Mouse (Mus musculus) liver, embryonic 11.5 days (tissue): ENCODE measurements around the gene Cmpk2. TPM values are rescaled to one million over a fixed set of nuclear protein-coding genes. Genes with fewer than 3 reads are reported as not detected.

Experiments used
- ATAC-seq: fragments of 200-750 bp; cut with Nextera tagmentation; replicated peaks from 2 replicates; pipeline ENCODE4 v1.8.0; 2017; ENCODE audit warnings: moderate number of reproducible peaks, mild to moderate bottlenecking, moderate TSS enrichment, moderate library complexity; ENCODE audit not compliant: low FRiP score
- DNase-seq: peaks from one replicate; pipeline ENCODE4 v3.0.0-alpha.2; 2017; ENCODE audit warnings: low spot score
- H3K27ac ChIP-seq: fragments of 300-500 bp; sonication (generic); 2 replicates; pipeline ENCODE4 v1.5.1; 2014; ENCODE audit warnings: mild to moderate bottlenecking, low read depth, low read length, control low read depth
- H3K27me3 ChIP-seq: fragments of 300-500 bp; sonication (generic); replicated peaks from 2 replicates; pipeline ENCODE4 v1.6.1; 2014; ENCODE audit warnings: low read length, mixed read lengths; ENCODE audit not compliant: control insufficient read depth, insufficient read depth
- H3K36me3 ChIP-seq: fragments of 300-500 bp; sonication (generic); 2 replicates; pipeline ENCODE4 v1.6.1; 2014; ENCODE audit warnings: mild to moderate bottlenecking, low read length, moderate library complexity, mixed read lengths; ENCODE audit not compliant: control insufficient read depth, insufficient read depth
- H3K4me1 ChIP-seq: fragments of 300-500 bp; sonication (generic); replicated peaks from 2 replicates; pipeline ENCODE4 v1.6.1; 2014; ENCODE audit warnings: low read length, mixed read lengths; ENCODE audit not compliant: control insufficient read depth, insufficient read depth
- H3K4me2 ChIP-seq: fragments of 300-500 bp; sonication (generic); 2 replicates; pipeline ENCODE4 v1.6.1; 2014; ENCODE audit warnings: mild to moderate bottlenecking, control low read depth, moderate library complexity
- H3K4me3 ChIP-seq: fragments of 300-500 bp; sonication (generic); 2 replicates; pipeline ENCODE4 v1.5.1; 2014; ENCODE audit warnings: low read depth, low read length, control low read depth
- H3K9ac ChIP-seq: fragments of 300-500 bp; sonication (generic); 2 replicates; pipeline ENCODE4 v1.6.1; 2014; ENCODE audit warnings: low read depth, low read length, control low read depth
- H3K9me3 ChIP-seq: fragments of 300-500 bp; sonication (generic); 2 replicates; pipeline ENCODE4 v1.6.1; 2016; ENCODE audit warnings: low read length, inconsistent platforms, mixed read lengths; ENCODE audit not compliant: control insufficient read depth
- WGBS: fragments of 180-500 bp; shearing (Covaris S2); extraction: QIAGEN DNeasy Blood & Tissue Kit; methylation state at CpG from one replicate; pipeline ENCODE4 v1.1.7; 2014; 5-methylcytosine and 5-hydroxymethylcytosine counted together
- polyA plus RNA-seq: library from polyadenylated mRNA; unstranded; fragments of >200 nt; fragmentation: Nextera tagmentation; extraction: Ambion mirVana; gene quantifications from 2 replicates; pipeline ENCODE4 v1.2.1, GENCODE M21; 2014

The Cmpk2 gene
- polyA plus RNA-seq, 1 experiment from 2014 or later: 8.7 TPM

DNA sequence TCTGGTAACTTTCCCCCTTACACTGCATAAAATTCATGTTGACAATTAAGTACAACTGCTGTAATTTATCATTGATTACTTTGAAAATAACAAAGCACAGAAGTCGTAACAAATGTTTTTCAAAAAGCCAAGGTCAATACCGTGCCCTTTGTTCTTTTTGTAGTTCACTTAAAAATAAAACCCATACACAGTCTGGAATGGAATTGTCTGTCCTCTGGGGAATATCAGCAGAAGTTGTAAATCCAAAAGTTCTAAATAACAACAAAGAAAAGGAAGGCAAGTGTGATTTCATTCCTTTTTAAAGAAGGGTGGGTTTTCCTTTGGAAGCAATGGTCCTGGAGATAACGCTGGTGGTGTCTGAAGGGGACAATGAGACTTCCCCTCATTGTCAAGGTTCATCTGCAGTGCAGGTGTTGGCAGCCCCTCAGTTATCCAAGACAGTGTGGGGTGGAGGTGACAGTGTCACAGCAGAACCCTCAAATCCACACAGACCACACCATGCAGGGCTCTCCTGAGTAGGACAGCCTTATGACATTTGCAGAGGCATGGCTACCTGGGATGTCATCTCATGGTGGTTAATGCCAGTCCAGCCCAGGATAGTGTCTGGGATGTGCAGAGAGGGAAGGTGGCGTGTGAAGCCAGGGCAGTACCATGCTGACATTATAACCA, 22.5 kb upstream of the Cmpk2 start:
- no peak overlapping the region for H3K27ac ChIP-seq
- H3K36me3 ChIP-seq: no peaks in the 10 kb centered on the region
- 74% methylated on average over 4 of the region's 4 CpGs for WGBS

DNA sequence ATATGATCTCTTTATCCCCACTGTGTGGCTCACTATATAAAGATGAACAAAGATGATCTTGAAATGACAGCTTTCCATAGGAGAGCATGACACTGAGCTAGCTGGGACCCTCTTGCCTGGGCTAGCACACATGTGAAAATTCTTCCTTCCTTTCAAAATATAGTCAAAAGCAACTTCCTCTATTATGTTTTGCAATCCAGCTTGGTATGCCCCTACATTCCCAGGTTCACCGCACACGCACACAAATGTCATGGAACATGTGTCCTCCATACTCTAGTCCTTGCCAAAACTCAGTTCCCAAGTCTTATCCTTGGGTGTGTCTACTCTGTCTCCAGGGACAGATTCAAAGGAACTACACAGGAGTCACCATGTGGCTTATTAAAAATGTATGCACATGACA, 19.5 kb upstream of the Cmpk2 start:
- Histone ChIP-seq H3K36me3 (no peaks in the 10 kb centered on the region), H3K27ac (no peak overlapping the region), H3K4me3 (no peak overlapping the region), H3K27me3 (no peaks in the 10 kb centered on the region), H3K9ac (no peak overlapping the region), H3K4me1 (peaks cover 6% of the 10 kb centered on the region), H3K9me3 (no peaks in the 10 kb centered on the region), H3K4me2 (no peak overlapping the region)
- ATAC-seq (no peak), DNase-seq (no peak)
- 91% methylated on average over 2 of the region's 2 CpGs for WGBS

More for the DNA sequence above, 22.5 kb upstream of the Cmpk2 start:
- ATAC-seq (no peak), DNase-seq (no peak)
- no peak overlapping the region for H3K4me2 ChIP-seq
- H3K4me1 ChIP-seq: no peaks in the 10 kb centered on the region
- H3K9me3 ChIP-seq: no peaks in the 10 kb centered on the region
- H3K9ac ChIP-seq: no peak overlapping the region
- no peaks in the 10 kb centered on the region for H3K27me3 ChIP-seq
- H3K4me3 ChIP-seq: no peak overlapping the region

DNA sequence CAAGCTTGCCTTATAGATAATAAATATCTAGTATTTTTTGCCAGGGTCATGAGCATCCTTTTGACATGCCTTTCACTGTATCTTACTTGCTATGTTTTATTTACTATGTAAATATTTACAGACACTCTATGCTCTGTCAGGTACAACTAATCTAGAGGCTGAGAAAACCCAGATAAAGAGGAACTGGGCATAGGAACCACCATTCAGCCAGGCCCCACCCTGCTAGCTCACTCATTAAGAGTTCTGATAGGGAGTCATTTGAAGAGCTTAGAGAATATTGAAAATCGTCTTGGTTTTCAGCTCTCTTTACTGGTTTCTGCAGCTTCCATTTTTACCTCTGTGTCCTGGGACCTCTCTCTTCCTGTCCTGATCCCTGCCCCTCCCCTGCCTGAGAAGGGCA, 17.9 kb upstream of the Cmpk2 start:
- Histone ChIP-seq H3K36me3 (no peaks in the 10 kb centered on the region), H3K9me3 (no peaks in the 10 kb centered on the region), H3K4me3 (no peak overlapping the region), H3K4me2 (no peak overlapping the region), H3K9ac (no peak overlapping the region), H3K27ac (no peak overlapping the region), H3K4me1 (peaks cover 8% of the 10 kb centered on the region), H3K27me3 (no peaks in the 10 kb centered on the region)
- no peak for DNase-seq
- WGBS: 23% methylated on average over 1 of the region's 1 CpGs
- no peak for ATAC-seq

DNA sequence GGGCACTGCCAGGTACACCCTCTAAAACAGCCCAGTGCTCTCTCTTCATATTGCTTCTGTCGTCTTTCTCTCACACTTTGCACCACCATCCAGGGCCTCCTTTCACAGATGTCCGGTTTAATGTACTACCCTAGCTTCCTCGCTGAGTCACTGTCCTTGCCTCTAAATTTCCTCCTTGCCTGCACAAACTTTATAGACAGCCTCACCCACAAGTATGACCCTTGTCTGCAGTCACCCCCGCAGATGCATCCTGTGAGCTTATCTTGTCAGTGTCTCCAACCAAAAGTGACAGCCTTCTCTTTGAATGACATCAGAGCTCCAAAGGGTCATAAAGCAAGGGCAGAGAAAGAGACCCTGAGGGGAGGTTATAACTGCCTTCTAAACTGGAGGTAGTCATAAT, 16.1 kb upstream of the Cmpk2 start:
- H3K9me3 ChIP-seq: no peaks in the 10 kb centered on the region
- H3K36me3 ChIP-seq: no peaks in the 10 kb centered on the region
- DNase-seq: no peak
- H3K9ac ChIP-seq: no peak overlapping the region
- peaks cover 13% of the 10 kb centered on the region for H3K4me1 ChIP-seq
- WGBS: 22% methylated on average over 4 of the region's 4 CpGs
- no peak for ATAC-seq
- no peak overlapping the region for H3K4me2 ChIP-seq
- no peaks in the 10 kb centered on the region for H3K27me3 ChIP-seq
- no peak overlapping the region for H3K27ac ChIP-seq
- no peak overlapping the region for H3K4me3 ChIP-seq

DNA sequence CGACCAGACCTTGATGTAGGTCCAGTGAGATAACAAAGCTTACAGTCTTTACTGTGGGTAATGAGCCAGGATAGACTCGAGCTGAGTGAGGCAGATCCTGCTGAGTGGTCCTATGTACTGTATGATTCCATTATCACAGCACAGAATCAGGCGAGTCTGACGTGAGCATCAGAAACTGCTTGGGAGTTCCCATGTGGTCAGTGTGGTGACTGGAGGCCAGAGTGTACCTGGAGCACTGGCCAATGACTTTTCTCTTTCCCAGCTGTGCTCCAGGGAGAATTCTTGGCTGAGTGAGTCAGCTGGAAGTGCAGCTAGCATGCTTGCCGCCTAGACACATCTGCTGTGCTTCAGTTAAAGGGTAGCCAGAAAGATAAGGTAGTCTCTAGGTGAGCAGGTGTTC, 14.3 kb upstream of the Cmpk2 start:
- peaks cover 13% of the 10 kb centered on the region for H3K4me1 ChIP-seq
- ATAC-seq (no peak), DNase-seq (no peak)
- no peaks in the 10 kb centered on the region for H3K9me3 ChIP-seq
- H3K4me3 ChIP-seq: no peak overlapping the region
- no peak overlapping the region for H3K27ac ChIP-seq
- no peaks in the 10 kb centered on the region for H3K36me3 ChIP-seq
- no peaks in the 10 kb centered on the region for H3K27me3 ChIP-seq
- no peak overlapping the region for H3K4me2 ChIP-seq
- 38% methylated on average over 5 of the region's 5 CpGs for WGBS
- no peak overlapping the region for H3K9ac ChIP-seq

DNA sequence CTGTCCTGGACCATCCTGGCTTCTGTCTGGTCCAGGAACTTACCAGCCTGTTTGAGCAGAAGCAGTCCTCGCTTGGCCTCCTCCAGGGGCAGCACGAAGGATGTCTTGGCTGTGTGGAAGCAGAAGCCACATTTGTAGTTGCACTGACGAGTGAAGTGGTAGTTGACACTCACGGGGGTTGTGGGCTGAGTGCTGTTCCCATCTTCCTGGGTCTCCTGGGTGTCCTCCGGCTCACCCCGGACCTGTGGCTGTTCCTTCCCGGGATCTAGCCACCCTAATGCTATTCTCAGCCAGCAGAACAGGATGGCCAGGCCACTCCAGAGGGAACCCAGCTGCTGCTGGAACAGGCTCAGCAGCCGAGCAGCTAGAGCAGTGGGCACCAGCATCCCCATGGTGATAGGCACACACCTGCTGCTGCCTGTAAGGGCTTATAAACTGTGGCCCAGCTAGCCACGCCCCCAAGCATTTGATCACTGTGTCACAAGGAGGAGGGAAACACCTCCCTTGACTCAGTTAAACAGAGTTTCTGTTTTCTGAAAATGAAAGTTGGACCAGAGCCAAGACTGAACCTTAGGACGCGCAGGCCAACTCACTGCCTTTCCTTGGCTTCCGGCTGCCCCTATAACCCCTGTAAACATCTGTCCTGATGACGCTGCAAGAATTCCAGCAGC, 12.8 kb upstream of the Cmpk2 start, which contains the start of gene Rsad2:
Gene Rsad2, minus strand, starts transcription at position 425 of the 671 bp plus-strand sequence.
- no peak within 1 kb of the TSS for H3K27ac ChIP-seq

DNA sequence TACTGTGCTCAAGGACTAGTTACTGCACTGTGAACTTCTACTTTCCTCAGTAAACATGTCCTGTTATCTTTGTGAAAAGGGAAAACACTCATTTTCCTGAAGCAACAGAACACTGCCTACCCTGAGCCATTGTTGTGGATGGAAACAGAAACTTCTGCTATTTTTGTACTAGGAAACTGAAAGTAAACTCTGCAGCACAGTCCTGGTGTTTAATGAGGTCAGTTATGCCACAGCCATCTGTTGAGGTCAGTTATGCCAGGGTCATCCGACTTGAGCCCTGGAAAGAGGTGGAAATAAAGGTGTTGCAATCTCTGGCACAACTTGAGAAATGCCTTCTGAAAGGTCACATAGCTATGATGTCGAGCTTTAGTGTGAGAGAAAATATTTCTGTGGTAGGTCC, 8.9 kb upstream of the Cmpk2 start:
- WGBS: 39% methylated on average over 2 of the region's 2 CpGs
- H3K4me1 ChIP-seq: peaks cover 7% of the 10 kb centered on the region
- no peaks in the 10 kb centered on the region for H3K27me3 ChIP-seq
- DNase-seq (no peak), ATAC-seq (no peak)
- H3K27ac ChIP-seq: no peak overlapping the region
- H3K4me3 ChIP-seq: no peak overlapping the region
- H3K36me3 ChIP-seq: no peaks in the 10 kb centered on the region
- no peak overlapping the region for H3K4me2 ChIP-seq
- no peaks in the 10 kb centered on the region for H3K9me3 ChIP-seq
- H3K9ac ChIP-seq: no peak overlapping the region

More for the DNA sequence above, 12.8 kb upstream of the Cmpk2 start, which contains the start of gene Rsad2:
- no peak within 1 kb of the TSS for H3K9ac ChIP-seq
- H3K4me2 ChIP-seq: 0 out of 2 replicates have a peak within 1 kb of the TSS, but pooled peaks have one; percentile 13
- H3K4me1 ChIP-seq: peaks cover 13% of the 10 kb centered on the region
- H3K4me3 ChIP-seq: no peak within 1 kb of the TSS
- H3K36me3 ChIP-seq: no peaks in the 10 kb centered on the region
- peak; percentile 53 for ATAC-seq
- 53% methylated on average over 13 of the region's 13 CpGs for WGBS
- H3K27me3 ChIP-seq: no peaks in the 10 kb centered on the region
- no peak for DNase-seq
- no peaks in the 10 kb centered on the region for H3K9me3 ChIP-seq

DNA sequence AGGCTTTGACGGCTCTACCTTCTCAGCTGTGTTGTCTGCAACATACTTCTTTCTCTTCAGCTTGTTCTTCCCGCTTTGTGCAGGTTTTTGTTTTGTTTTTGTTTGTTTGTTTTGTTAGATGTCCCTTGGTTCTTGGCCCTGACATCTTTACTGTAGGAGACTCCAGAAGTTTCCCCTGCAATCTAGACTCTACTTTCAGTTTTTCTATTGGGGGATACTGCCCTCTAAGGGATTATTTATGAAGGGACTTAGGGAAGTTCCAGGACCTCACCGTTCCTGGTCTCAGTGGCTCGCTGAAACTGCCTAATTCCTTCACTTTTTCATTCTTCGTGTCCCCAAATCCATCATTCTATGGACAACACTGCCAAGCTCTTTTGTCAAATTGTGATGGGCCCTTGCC, 3.4 kb upstream of the Cmpk2 start:
- DNase-seq: no peak
- H3K36me3 ChIP-seq: no peaks in the 10 kb centered on the region
- no peak for ATAC-seq
- H3K4me3 ChIP-seq: no peak overlapping the region
- no peak overlapping the region for H3K9ac ChIP-seq
- 70% methylated on average over 5 of the region's 5 CpGs for WGBS
- no peak overlapping the region for H3K4me2 ChIP-seq
- no peaks in the 10 kb centered on the region for H3K9me3 ChIP-seq
- H3K27ac ChIP-seq: no peak overlapping the region
- H3K4me1 ChIP-seq: peaks cover 7% of the 10 kb centered on the region
- H3K27me3 ChIP-seq: no peaks in the 10 kb centered on the region

DNA sequence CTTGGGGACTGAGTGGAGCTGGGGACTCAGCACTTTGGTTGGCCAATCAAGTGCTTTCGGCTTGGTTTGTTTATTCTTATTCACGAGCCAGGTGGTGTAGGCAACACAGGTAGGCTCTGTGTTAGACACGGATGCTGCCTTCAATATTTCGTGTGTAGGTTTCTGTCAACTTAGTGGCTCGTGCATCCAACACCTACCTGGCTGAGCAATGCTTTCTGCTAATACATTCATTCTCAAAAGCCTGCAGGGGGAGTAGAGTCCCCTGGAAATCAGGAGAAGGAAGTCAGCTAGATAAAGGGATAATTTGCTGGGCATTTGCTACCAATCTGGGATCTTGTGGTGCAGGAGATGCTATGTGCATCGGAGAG, 1.0 kb downstream of the Cmpk2 start:
- H3K4me1 ChIP-seq: peaks cover 23% of the 10 kb centered on the region
- no peak for DNase-seq
- peak overlapping the region; percentile 59 for H3K9ac ChIP-seq
- peak overlapping the region; percentile 87 for H3K4me2 ChIP-seq
- H3K27ac ChIP-seq: no peak overlapping the region
- no peak for ATAC-seq
- no peaks in the 10 kb centered on the region for H3K36me3 ChIP-seq
- 25% methylated on average over 6 of the region's 6 CpGs for WGBS
- H3K4me3 ChIP-seq: peak overlapping the region; percentile 67
- no peaks in the 10 kb centered on the region for H3K27me3 ChIP-seq
- no peaks in the 10 kb centered on the region for H3K9me3 ChIP-seq
